Mouse (Mus musculus) embryonic facial prominence, embryonic 11.5 days (tissue): ENCODE results near the gene Gm2832. TPM values are rescaled to one million over a fixed set of nuclear protein-coding genes. Genes with fewer than 3 reads are reported as not detected.
A peak's percentile ranks its signal among the peaks of the same experiment; 100 is the strongest.
"Not testable (repeated sequence)": the region's sequence is repeated elsewhere in the genome, so short reads cannot be mapped to it uniquely, and the experiment has no call there.

ENCODE experiments used
- ATAC-seq: fragments of 200-750 bp; cut with Nextera tagmentation; replicated peaks from 2 replicates; pipeline ENCODE4 v1.8.0; 2017; ENCODE audit warnings: low read depth; ENCODE audit not compliant: insufficient number of reproducible peaks, low FRiP score, low TSS enrichment
- DNase-seq: peaks from one replicate; pipeline ENCODE4 v3.0.0-alpha.2; 2015; ENCODE audit warnings: low spot score
- H3K27ac ChIP-seq: fragments of 300-500 bp; sonication (generic); replicated peaks from 2 replicates; pipeline ENCODE4 v1.5.1; 2014; ENCODE audit warnings: mild to moderate bottlenecking, low read depth, low read length, control low read depth
- H3K27me3 ChIP-seq: fragments of 300-500 bp; sonication (generic); 2 replicates; pipeline ENCODE4 v1.6.1; 2014; ENCODE audit warnings: mild to moderate bottlenecking, low read length, moderate library complexity, mixed read lengths; ENCODE audit not compliant: control insufficient read depth, insufficient read depth
- H3K36me3 ChIP-seq: fragments of 300-500 bp; sonication (generic); replicated peaks from 2 replicates; pipeline ENCODE4 v1.6.1; 2014; ENCODE audit warnings: low read depth, mild to moderate bottlenecking, low read length, moderate library complexity, mixed read lengths; ENCODE audit not compliant: control insufficient read depth, insufficient read depth
- H3K4me1 ChIP-seq: fragments of 300-500 bp; sonication (generic); 2 replicates; pipeline ENCODE4 v1.6.1; 2014; ENCODE audit warnings: low read length, mixed read lengths; ENCODE audit not compliant: control insufficient read depth, insufficient read depth
- H3K4me2 ChIP-seq: fragments of 300-500 bp; sonication (generic); 2 replicates; pipeline ENCODE4 v1.6.1; 2014; ENCODE audit warnings: low read depth, mild to moderate bottlenecking, control low read depth, low read length, moderate library complexity
- H3K4me3 ChIP-seq: fragments of 300-500 bp; sonication (generic); 2 replicates; pipeline ENCODE4 v1.5.1; 2014; ENCODE audit warnings: low read depth, low read length, control low read depth
- H3K9ac ChIP-seq: fragments of 300-500 bp; sonication (generic); replicated peaks from 2 replicates; pipeline ENCODE4 v1.6.1; 2014; ENCODE audit warnings: mild to moderate bottlenecking, control low read depth, low read length
- H3K9me3 ChIP-seq: fragments of 300-500 bp; sonication (generic); replicated peaks from 2 replicates; pipeline ENCODE4 v1.6.1; 2016; ENCODE audit warnings: mild to moderate bottlenecking, low read length, inconsistent platforms, mixed read lengths; ENCODE audit not compliant: control insufficient read depth
- WGBS: fragments of 180-500 bp; shearing (Covaris S2); extraction: QIAGEN DNeasy Blood & Tissue Kit; methylation state at CpG from one replicate; pipeline ENCODE4 v1.1.7; 2014; 5-methylcytosine and 5-hydroxymethylcytosine counted together
- polyA plus RNA-seq: library from polyadenylated mRNA; unstranded; fragments of >200 nt; fragmentation: Nextera tagmentation; extraction: Ambion mirVana; gene quantifications from 2 replicates; pipeline ENCODE4 v1.2.1, GENCODE M21; 2014

The Gm2832 gene
- polyA plus RNA-seq: 0.11 TPM in 2 replicates

DNA sequence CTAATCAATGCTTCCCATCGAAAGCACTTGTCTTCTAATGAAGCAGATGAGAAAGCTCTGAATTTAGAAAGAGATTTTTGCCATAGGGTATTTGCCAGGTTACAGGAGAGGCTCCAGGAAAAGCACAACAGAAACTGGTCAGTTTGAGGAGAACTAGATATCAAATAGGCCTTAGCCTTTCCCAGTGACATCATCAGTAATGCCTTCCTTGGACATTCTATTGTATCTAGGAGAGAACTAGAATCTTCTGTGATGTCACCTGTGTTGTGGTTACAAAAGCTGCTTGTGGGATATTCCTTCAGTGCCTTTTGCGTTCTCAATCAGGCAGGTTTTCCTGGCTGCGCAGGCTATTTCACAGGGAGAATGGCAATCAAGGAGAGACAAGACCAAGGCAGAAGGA lies at the start of gene Gm2832:
TSS of gene Gm2832 (plus strand) at position 301 of the 400 bp plus-strand sequence.
- not testable (repeated sequence) for DNase-seq, H3K9me3 ChIP-seq
- 96% methylated on average over 2 of the region's 3 CpGs for WGBS

DNA sequence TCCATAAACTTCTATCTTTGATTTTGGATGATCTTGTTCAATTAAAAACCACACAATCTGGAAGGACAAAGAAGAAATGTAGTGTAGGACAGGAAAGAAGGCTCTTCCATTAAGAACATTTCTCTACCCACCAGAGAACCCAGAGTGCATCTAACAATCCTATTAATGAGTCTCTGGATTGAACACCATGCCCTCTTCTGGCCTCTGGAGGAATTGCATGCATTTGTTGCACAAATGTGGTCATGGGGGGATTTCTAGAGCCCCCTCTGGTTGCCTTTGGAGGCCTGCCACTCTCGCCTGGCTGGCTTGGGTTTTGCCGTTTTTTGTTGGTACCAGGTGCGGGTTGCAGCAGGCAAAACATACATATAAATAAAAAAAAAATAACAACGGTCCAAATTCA lies 15.3 kb upstream of the Gm2832 start:
- WGBS: 41% methylated on average over 4 of the region's 4 CpGs
- not testable (repeated sequence) for ATAC-seq

More for the DNA sequence above, at the start of gene Gm2832:
- H3K4me1 ChIP-seq, H3K4me3 ChIP-seq, H3K27me3 ChIP-seq, H3K36me3 ChIP-seq, H3K27ac ChIP-seq, H3K4me2 ChIP-seq, H3K9ac ChIP-seq, ATAC-seq: not testable (repeated sequence)

DNA sequence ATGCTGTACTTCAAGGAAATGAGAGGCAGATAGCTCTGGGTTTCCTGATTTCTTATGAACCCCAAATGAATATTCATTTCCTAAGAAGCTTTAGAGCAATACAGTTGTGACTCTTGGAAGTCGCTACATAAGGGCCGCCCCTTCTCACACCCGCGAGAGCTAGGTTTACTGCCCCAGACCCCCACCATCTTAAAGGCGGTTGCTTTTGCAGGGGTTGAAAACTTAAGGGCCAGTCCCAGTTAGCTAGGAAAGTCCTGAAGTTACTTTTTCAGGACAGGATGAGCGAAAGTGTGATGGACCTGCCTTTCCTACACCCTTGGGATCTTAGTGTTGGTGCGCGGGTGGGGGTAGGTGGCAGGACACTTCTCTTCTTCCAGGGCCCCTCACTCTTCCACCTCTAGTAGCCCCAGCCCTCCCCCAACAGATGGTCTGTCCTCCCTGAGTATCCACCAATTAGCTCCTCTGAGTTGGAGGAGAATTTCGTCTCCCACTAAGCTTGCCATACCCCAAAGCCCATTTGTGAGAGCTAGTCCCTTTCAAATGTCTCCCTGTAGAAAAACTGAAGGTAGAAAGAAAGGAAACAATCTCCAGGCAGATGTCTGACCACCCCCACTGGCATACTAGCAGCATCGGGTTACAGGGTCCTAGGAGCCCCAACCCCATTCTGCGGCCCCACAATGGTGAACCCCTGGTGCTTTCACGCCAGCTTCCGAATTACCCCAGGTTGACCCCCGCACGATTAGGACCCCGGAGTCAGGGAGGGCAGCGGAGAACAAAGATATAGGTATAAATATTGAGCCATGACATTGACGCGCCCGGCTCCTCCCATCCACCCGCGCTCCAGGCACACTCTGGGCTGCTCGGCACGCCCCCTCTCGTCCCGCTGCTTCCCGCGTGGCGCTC lies 14.5 kb upstream of the Gm2832 start:
- DNase-seq: peak; percentile 0
- H3K27me3 ChIP-seq, H3K9me3 ChIP-seq, H3K27ac ChIP-seq, H3K9ac ChIP-seq, H3K4me1 ChIP-seq, H3K36me3 ChIP-seq, H3K4me3 ChIP-seq: not testable (repeated sequence)
- ATAC-seq: peak; percentile 88
- H3K4me2 ChIP-seq: peak overlapping the region; percentile 25; the same call in 1 of the 2 replicates
- WGBS: 4% methylated on average over 21 of the region's 29 CpGs

More for the DNA sequence above, 15.3 kb upstream of the Gm2832 start:
- not testable (repeated sequence) for H3K4me1 ChIP-seq, H3K4me2 ChIP-seq, H3K9ac ChIP-seq, DNase-seq, H3K9me3 ChIP-seq, H3K4me3 ChIP-seq, H3K27ac ChIP-seq, H3K36me3 ChIP-seq, H3K27me3 ChIP-seq

DNA sequence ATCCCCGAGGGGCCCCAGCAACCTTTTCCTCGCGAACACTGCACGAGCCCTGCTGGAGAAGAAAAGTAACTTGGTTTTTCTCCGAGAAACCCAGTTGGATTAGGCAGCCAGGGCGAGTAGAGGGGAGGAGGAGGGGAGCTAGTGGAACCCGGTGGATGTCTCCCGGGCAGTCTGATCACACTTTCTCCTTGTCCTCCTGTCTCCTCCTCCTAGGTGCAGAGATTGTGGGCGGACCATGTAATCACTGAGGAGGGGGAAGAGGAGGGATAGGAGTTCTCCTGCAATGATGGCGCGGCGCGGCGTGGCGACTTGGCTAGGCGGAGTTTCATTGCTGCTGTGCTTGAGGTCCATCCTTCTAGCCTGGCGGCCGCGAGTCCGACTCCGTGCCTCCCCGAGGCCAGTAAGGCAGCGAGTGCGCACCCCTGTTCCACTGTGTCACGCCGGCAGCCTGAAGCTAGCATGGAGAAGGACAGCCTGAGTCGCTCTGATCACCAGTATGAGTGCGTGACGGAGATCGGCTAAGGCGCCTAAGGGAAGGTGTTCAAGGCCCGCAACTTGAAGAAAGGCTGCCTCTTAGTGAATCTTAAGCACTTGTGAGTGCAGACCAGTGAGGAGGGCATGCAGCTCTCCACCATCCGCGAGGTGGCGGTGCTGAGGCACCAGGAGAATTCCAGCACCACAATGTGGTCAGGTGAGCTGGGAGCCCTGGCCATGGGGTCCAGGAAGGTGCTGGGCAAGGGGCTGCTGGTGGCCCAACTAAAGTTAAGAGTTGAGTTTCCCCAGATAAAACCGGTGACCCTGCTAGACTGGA lies 13.6 kb upstream of the Gm2832 start:
- 0% methylated on average over 23 of the region's 36 CpGs for WGBS
- DNase-seq: peak; percentile 47
- peak overlapping the region; percentile 30 for H3K4me2 ChIP-seq
- not testable (repeated sequence) for H3K9me3 ChIP-seq, H3K27ac ChIP-seq, H3K9ac ChIP-seq, H3K27me3 ChIP-seq, H3K4me1 ChIP-seq, H3K36me3 ChIP-seq
- H3K4me3 ChIP-seq: peak overlapping the region; percentile 15; the same call in 1 of the 2 replicates
- ATAC-seq: peak; percentile 87

DNA sequence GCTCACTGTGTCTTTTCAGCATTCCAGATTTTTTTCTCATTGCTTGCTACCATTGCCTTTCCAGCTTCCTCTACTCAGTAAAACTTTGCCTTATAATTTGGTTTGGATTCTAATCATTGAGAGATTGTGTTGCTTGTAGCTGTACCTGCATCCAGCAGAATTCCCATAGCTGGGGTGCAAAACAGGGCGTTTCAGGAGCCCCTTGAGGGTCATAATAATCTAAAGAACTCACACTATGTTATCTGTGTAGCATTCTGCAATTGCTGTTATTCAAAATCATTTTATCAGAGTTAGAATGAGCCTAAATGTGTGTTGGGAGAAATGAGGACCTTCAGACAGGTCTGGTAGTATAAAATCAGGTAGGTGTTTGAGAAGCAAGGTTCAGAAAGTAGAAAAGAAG lies 7.4 kb downstream of the Gm2832 start:
- H3K4me3 ChIP-seq, DNase-seq, H3K27ac ChIP-seq, H3K36me3 ChIP-seq, H3K4me1 ChIP-seq, ATAC-seq, H3K4me2 ChIP-seq, H3K9me3 ChIP-seq, H3K27me3 ChIP-seq, H3K9ac ChIP-seq: not testable (repeated sequence)
- WGBS: 43% methylated on average over 1 of the region's 1 CpGs

Other genes starting within 250 kb of the Gm2832 start
- not detected in 2 replicates for gene Dydc2, start 209.6 kb upstream of the Gm2832 start, polyA plus RNA-seq
- not detected in 2 replicates for gene Dydc1, start 205.9 kb upstream of the Gm2832 start, polyA plus RNA-seq
- not detected in 2 replicates for gene Mat1a, start 173.8 kb upstream of the Gm2832 start, polyA plus RNA-seq
- not detected in 2 replicates for gene Sftpa1, start 147.0 kb upstream of the Gm2832 start, polyA plus RNA-seq
- not detected in 2 replicates for gene Mbl1, start 127.3 kb upstream of the Gm2832 start, polyA plus RNA-seq
- not detected in 2 replicates for gene Sftpd, start 93.7 kb upstream of the Gm2832 start, polyA plus RNA-seq
- not detected in 2 replicates for gene Gm5798, start 69.8 kb downstream of the Gm2832 start, polyA plus RNA-seq
- gene Gm7945, start 107.6 kb downstream of the Gm2832 start, polyA plus RNA-seq: not detected in 2 replicates
- gene Gm6482, start 129.5 kb downstream of the Gm2832 start, polyA plus RNA-seq: not detected in 2 replicates
- not detected in 2 replicates for gene Gm7954, start 174.7 kb downstream of the Gm2832 start, polyA plus RNA-seq
- not detected in 2 replicates for gene Gm3486, start 210.7 kb downstream of the Gm2832 start, polyA plus RNA-seq